Mouse (Mus musculus) kidney, adult 18-20 months (tissue): Measurements from ENCODE around the gene Olfr491.

Experiments used
- DNase-seq: peaks from one replicate; pipeline ENCODE4 v3.0.0; 2021

The Olfr491 gene

GRCm38 (mm10) chr7:108313151-108313550 lies at the start of gene Olfr491:
Gene Olfr491, plus strand, starts transcription at chr7:108313451.
- DNase-seq = no peak

DNA sequence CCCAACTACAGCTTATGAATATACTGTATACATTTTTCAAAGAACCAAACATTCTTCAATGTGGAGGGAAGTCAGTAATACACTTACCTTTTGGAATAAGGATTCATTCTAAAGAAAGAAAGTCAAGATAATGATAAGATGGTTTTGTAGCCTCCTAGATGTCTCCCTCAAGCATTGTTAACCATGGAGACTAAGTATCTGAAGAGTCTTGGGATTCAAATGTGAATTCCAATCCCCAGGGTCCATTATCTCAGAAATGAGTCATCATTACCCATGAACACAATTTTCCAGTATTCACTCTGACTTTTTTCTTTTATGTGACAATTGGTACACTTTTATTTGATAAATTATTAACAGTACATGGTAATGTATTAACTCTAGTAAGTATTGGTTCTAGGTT lies 24.4 kb upstream of the Olfr491 start, which contains the start of gene Olfr490:
TSS of gene Olfr490 (minus strand) at position 101 of the 400 bp plus-strand sequence.
- no peak for DNase-seq

- DNase-seq = no peak
These were observed 10.3 kb downstream of the Olfr491 start, which contains the start of gene Olfr492 for GRCm38 (mm10) chr7:108323574-108323973. Gene Olfr492, minus strand, starts transcription at chr7:108323674.

- DNase-seq = no peak
These were observed 33.6 kb downstream of the Olfr491 start, which contains the start of gene Olfr493 for GRCm38 (mm10) chr7:108346879-108347278. Gene Olfr493, minus strand, starts transcription at chr7:108346979.

GRCm38 (mm10) chr7:108365035-108365434 lies 51.8 kb downstream of the Olfr491 start, which contains the start of gene Olfr494:
Gene Olfr494, plus strand, starts transcription at chr7:108365335.
- DNase-seq = no peak
